Mouse (Mus musculus): ENCODE data around the gene Rpap1.

Rpap1 gene

GRCm38 (mm10) chr2:119799181-119799960, 12.0 kb upstream of the Rpap1 start:
- in situ Hi-C loops (cut with MboI), result no loop called here

- in situ Hi-C loops (cut with MboI), result no loop called here
Measured at GRCm38 (mm10) chr2:119798246-119798927, 11.1 kb upstream of the Rpap1 start.

GRCm38 (mm10) chr2:119797279-119797783, 10.0 kb upstream of the Rpap1 start, which contains the start of gene Tyro3:
Tyro3 (plus strand) TSS chr2:119797733.
- in situ Hi-C loops (cut with MboI), result no loop called here

- in situ Hi-C loops (cut with MboI), result no loop called here
Measured at GRCm38 (mm10) chr2:119789996-119790395, 2.7 kb upstream of the Rpap1 start.

- in situ Hi-C loops (cut with MboI), result no loop called here
Measured at GRCm38 (mm10) chr2:119767246-119767645, 20.1 kb downstream of the Rpap1 start.

- in situ Hi-C loops (cut with MboI), result no loop called here
Measured at GRCm38 (mm10) chr2:119763924-119764323, 23.4 kb downstream of the Rpap1 start.

- in situ Hi-C loops (cut with MboI), result no loop called here
Measured at GRCm38 (mm10) chr2:119762276-119762675, 25.1 kb downstream of the Rpap1 start.

GRCm38 (mm10) chr2:119760251-119760650, 27.1 kb downstream of the Rpap1 start, which contains the start of gene Ltk:
Ltk (minus strand) TSS chr2:119760431.
- in situ Hi-C loops (cut with MboI), result no loop called here

- in situ Hi-C loops (cut with MboI), result no loop called here
Measured at GRCm38 (mm10) chr2:119758844-119759835, 28.2 kb downstream of the Rpap1 start.

- in situ Hi-C loops (cut with MboI), result no loop called here
Measured at GRCm38 (mm10) chr2:119758101-119758843, 29.1 kb downstream of the Rpap1 start.

GRCm38 (mm10) chr2:119757601-119758100, 29.7 kb downstream of the Rpap1 start:
- in situ Hi-C loops (cut with MboI), result no loop called here

- in situ Hi-C loops (cut with MboI), result no loop called here
Measured at GRCm38 (mm10) chr2:119749260-119749659, 38.1 kb downstream of the Rpap1 start.

- in situ Hi-C loops (cut with MboI), result no loop called here
Measured at GRCm38 (mm10) chr2:119747554-119747953, 39.8 kb downstream of the Rpap1 start.

GRCm38 (mm10) chr2:119745281-119745680, 42.1 kb downstream of the Rpap1 start:
- in situ Hi-C loops (cut with MboI), result no loop called here

- in situ Hi-C loops (cut with MboI), result no loop called here
Measured at GRCm38 (mm10) chr2:119744163-119745111, 42.9 kb downstream of the Rpap1 start.

- in situ Hi-C loops (cut with MboI), result no loop called here
Measured at GRCm38 (mm10) chr2:119743808-119744162, 43.6 kb downstream of the Rpap1 start.

GRCm38 (mm10) chr2:119743176-119743807, 44.0 kb downstream of the Rpap1 start:
- in situ Hi-C loops (cut with MboI), result no loop called here

- in situ Hi-C loops (cut with MboI), result no loop called here
Measured at GRCm38 (mm10) chr2:119742461-119743175, 44.7 kb downstream of the Rpap1 start.

Measured in mature B cell (primary cell).